Comparison of ENCODE assay signal across 9 mouse cellular contexts in the genomic region with DNA sequence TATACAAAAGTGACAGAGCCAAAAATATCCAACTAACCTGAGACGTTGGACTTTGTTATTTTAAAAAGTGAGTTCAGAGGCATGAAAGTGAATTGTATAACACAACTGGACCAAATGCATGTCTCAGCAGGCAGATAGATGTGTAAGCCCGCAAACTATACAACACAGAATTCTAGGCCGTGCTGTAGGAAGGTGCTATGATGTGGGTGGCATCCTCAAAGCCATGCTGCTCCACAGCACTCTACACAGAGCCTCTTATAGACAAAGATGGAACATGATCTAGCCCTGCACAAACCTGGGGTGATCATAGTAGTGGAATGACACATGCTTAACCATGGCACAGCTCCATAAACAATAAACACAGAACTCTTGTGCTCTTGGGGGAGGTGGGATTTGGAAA.
"Had no signal": no experiment of that assay in that cellular context is flagged by ENCODE, and none has a peak within 500 bp of the region (broad histone marks: within the 10 kb centered on the region; RNA-seq: fewer than 3 reads in every experiment).

No protein-coding gene starts in this region.

- DNase-seq: lung, adult 18-20 months; lung, embryonic 14.5 days; lung, postnatal 10 days; lung, postnatal 4 days; thymus, adult 18-20 months; thymus, postnatal 14 days; thymus, postnatal 36 days had no signal

- ATAC-seq: midbrain, embryonic 13.5 days; midbrain, embryonic 15.5 days had no signal
